ENCODE assay signal across 7 mouse cellular contexts in genomic region chr5:150673153-150673835, GRCm38 (mm10). TPM values are rescaled to one million over a fixed set of nuclear protein-coding genes. Genes with fewer than 3 reads are reported as not detected.
A peak's percentile ranks its signal among the peaks of the same experiment; 100 is the strongest.
DNase-seq lines count a peak whose midpoint lies in the region; ATAC-seq lines count a peak whose summit lies in the region.

Gene Pds5b (plus strand): TSS chr5:150673739.

- H3K4me2 ChIP-seq in embryonic facial prominence, embryonic 11.5 days (ENCODE audit: low read depth, low read length) = peak within 1 kb of the TSS; percentile 57
- peak within 1 kb of the TSS; percentile 61 for H3K4me2 ChIP-seq in midbrain, embryonic 13.5 days (replicated peaks)

- 15% methylated on average over 45 of the region's 49 CpGs for WGBS in embryonic facial prominence, embryonic 11.5 days
- WGBS in limb, embryonic 10.5 days = 16% methylated on average over 44 of the region's 49 CpGs
- 14% methylated on average over 47 of the region's 49 CpGs for WGBS in midbrain, embryonic 13.5 days

- peak within 1 kb of the TSS; percentile 98 for H3K9ac ChIP-seq in embryonic facial prominence, embryonic 11.5 days (replicated peaks; ENCODE audit: low read length)
- peak within 1 kb of the TSS; percentile 95 for H3K9ac ChIP-seq in midbrain, embryonic 13.5 days (replicated peaks)

- peak; percentile 95 for ATAC-seq in embryonic facial prominence, embryonic 11.5 days (replicated peaks; ENCODE audit: insufficient number of reproducible peaks, low FRiP score, low TSS enrichment, low read depth)
- peak; percentile 95 for ATAC-seq in granulocyte monocyte progenitor cell, adult 5-6 weeks (replicated peaks; ENCODE audit: poor library complexity, severe bottlenecking)
- ATAC-seq in midbrain, embryonic 13.5 days = peak; percentile 97

- peak within 1 kb of the TSS; percentile 89 for H3K4me3 ChIP-seq in embryonic facial prominence, embryonic 11.5 days (ENCODE audit: low read depth, low read length)
- H3K4me3 ChIP-seq in limb, embryonic 10.5 days = peak within 1 kb of the TSS; percentile 94
- peak within 1 kb of the TSS; percentile 87 for H3K4me3 ChIP-seq in midbrain, embryonic 13.5 days (replicated peaks)

- H3K36me3 ChIP-seq in embryonic facial prominence, embryonic 11.5 days (replicated peaks; ENCODE audit: control insufficient read depth, insufficient read depth, low read depth, low read length) = no peaks in the 10 kb centered on the region
- H3K36me3 ChIP-seq in limb, embryonic 10.5 days = peaks cover 6% of the 10 kb centered on the region; the same call in 1 of the 2 replicates
- H3K36me3 ChIP-seq in midbrain, embryonic 13.5 days = no peaks in the 10 kb centered on the region

- no peaks in the 10 kb centered on the region for H3K4me1 ChIP-seq in embryonic facial prominence, embryonic 11.5 days (ENCODE audit: control insufficient read depth, insufficient read depth, low read length)
- peaks cover 17% of the 10 kb centered on the region for H3K4me1 ChIP-seq in limb, embryonic 10.5 days
- H3K4me1 ChIP-seq in midbrain, embryonic 13.5 days (replicated peaks) = peaks cover 21% of the 10 kb centered on the region

- no peaks in the 10 kb centered on the region for H3K27me3 ChIP-seq in embryonic facial prominence, embryonic 11.5 days (ENCODE audit: control insufficient read depth, insufficient read depth, low read length)
- no peaks in the 10 kb centered on the region for H3K27me3 ChIP-seq in limb, embryonic 10.5 days (ENCODE audit: low read depth, poor library complexity, severe bottlenecking)
- no peaks in the 10 kb centered on the region for H3K27me3 ChIP-seq in midbrain, embryonic 13.5 days

- no peaks in the 10 kb centered on the region for H3K9me3 ChIP-seq in embryonic facial prominence, embryonic 11.5 days (replicated peaks; ENCODE audit: control insufficient read depth, low read length)
- no peaks in the 10 kb centered on the region for H3K9me3 ChIP-seq in limb, embryonic 10.5 days (replicated peaks)
- H3K9me3 ChIP-seq in midbrain, embryonic 13.5 days = no peaks in the 10 kb centered on the region

- peak; percentile 97 for DNase-seq in adrenal gland, postnatal 14 days
- peak; percentile 96 for DNase-seq in embryonic facial prominence, embryonic 11.5 days (ENCODE audit: low spot score)
- DNase-seq in kidney, adult 11 months = peak; percentile 94
- DNase-seq in limb, embryonic 10.5 days (ENCODE audit: low spot score) = peak; percentile 98
- DNase-seq in spleen, adult 12 weeks (ENCODE audit: low spot score) = peak; percentile 91

- peak within 1 kb of the TSS; percentile 97 for H3K27ac ChIP-seq in embryonic facial prominence, embryonic 11.5 days (replicated peaks; ENCODE audit: low read depth, low read length)
- peak within 1 kb of the TSS; percentile 99 for H3K27ac ChIP-seq in limb, embryonic 10.5 days
- H3K27ac ChIP-seq in midbrain, embryonic 13.5 days = peak within 1 kb of the TSS; percentile 98

RNA-seq across cellular contexts. Expression of gene Pds5b, which starts in this region (rescaled TPM):
- 27.9 and 30.4 TPM in 2 replicates for total RNA-seq in adrenal gland, postnatal 14 days (2021)
- 50.9 and 56.5 TPM in 2 replicates for polyA plus RNA-seq in embryonic facial prominence, embryonic 11.5 days (2014; fragmentation: Nextera tagmentation; extraction: Ambion mirVana)
- total RNA-seq in granulocyte monocyte progenitor cell, adult 5-6 weeks (2014; fragmentation: Nextera tagmentation) = 52.8 and 56.1 TPM in 2 replicates
- 39.5 and 48.1 TPM in 2 replicates for total RNA-seq in granulocyte monocyte progenitor cell, adult 5-6 weeks (2017)
- 33.8 and 43.0 TPM in 2 replicates for polyA plus RNA-seq in limb, embryonic 10.5 days (2016; fragmentation: Nextera tagmentation; extraction: Ambion mirVana)
- 34.1 and 37.1 TPM in 2 replicates for polyA plus RNA-seq in midbrain, embryonic 13.5 days (2015; fragmentation: Nextera tagmentation; extraction: Ambion mirVana)

Comparison
In these comparisons a context has a peak if more than half of its experiments do, and no peak if none do; other contexts are left out.
1. Peak in every context shown above with its lines: DNase-seq, ATAC-seq, H3K4me3 ChIP-seq and H3K27ac ChIP-seq.